Mouse (Mus musculus) embryo, embryonic 9.5 days (tissue): ENCODE results near the gene Cpsf2.
"Not testable (repeated sequence)": the region's sequence is repeated elsewhere in the genome, so short reads cannot be mapped to it uniquely, and the experiment has no call there.

Experiments
- DNase-seq: peaks from one replicate; pipeline ENCODE4 v3.0.0-alpha.2; 2017; ENCODE audit errors: extremely low spot score

Gene Cpsf2

GRCm38 (mm10) chr12:101975601-101976571 lies at the start of gene Cpsf2:
Gene Cpsf2, plus strand, starts transcription at chr12:101975988.
- DNase-seq: peak; percentile 91

GRCm38 (mm10) chr12:101928423-101928822 lies 47.4 kb upstream of the Cpsf2 start:
- no peak for DNase-seq

GRCm38 (mm10) chr12:101935223-101935622 lies 40.6 kb upstream of the Cpsf2 start:
- no peak for DNase-seq

- DNase-seq: no peak
These were observed 38.2 kb upstream of the Cpsf2 start for GRCm38 (mm10) chr12:101937572-101937971.

GRCm38 (mm10) chr12:101947986-101948385 lies 27.8 kb upstream of the Cpsf2 start:
- DNase-seq: no peak

- DNase-seq: no peak
These were observed 27.0 kb upstream of the Cpsf2 start for GRCm38 (mm10) chr12:101948801-101949200.

- DNase-seq: not testable (repeated sequence)
These were observed 20.0 kb upstream of the Cpsf2 start for GRCm38 (mm10) chr12:101955821-101956220.

GRCm38 (mm10) chr12:101957079-101957941 lies 18.5 kb upstream of the Cpsf2 start:
- DNase-seq: no peak

- peak; percentile 98 for DNase-seq
These were observed 17.7 kb upstream of the Cpsf2 start, which contains the start of gene Atxn3 for GRCm38 (mm10) chr12:101957942-101958544. Gene Atxn3, minus strand, starts transcription at chr12:101958246.

- DNase-seq: peak; percentile 4
These were observed 17.2 kb upstream of the Cpsf2 start for GRCm38 (mm10) chr12:101958556-101958955.

GRCm38 (mm10) chr12:101958960-101959780 lies 16.6 kb upstream of the Cpsf2 start:
- not testable (repeated sequence) for DNase-seq

GRCm38 (mm10) chr12:101971311-101971710 lies 4.5 kb upstream of the Cpsf2 start:
- DNase-seq: no peak

GRCm38 (mm10) chr12:101972230-101972629 lies 3.6 kb upstream of the Cpsf2 start:
- no peak for DNase-seq

GRCm38 (mm10) chr12:101974571-101974970 lies 1.2 kb upstream of the Cpsf2 start:
- DNase-seq: no peak

- no peak for DNase-seq
These were observed 604 bp upstream of the Cpsf2 start for GRCm38 (mm10) chr12:101975167-101975600.

- DNase-seq: peak; percentile 6
These were observed 1.0 kb downstream of the Cpsf2 start for GRCm38 (mm10) chr12:101976651-101977403.

GRCm38 (mm10) chr12:101977404-101977915 lies 1.7 kb downstream of the Cpsf2 start:
- DNase-seq: no peak

- no peak for DNase-seq
These were observed 2.4 kb downstream of the Cpsf2 start for GRCm38 (mm10) chr12:101978162-101978561.

GRCm38 (mm10) chr12:101978588-101978987 lies 2.8 kb downstream of the Cpsf2 start:
- no peak for DNase-seq

- no peak for DNase-seq
These were observed 3.5 kb downstream of the Cpsf2 start for GRCm38 (mm10) chr12:101979213-101979750.
